Mouse (Mus musculus) E14TG2a.4 (cell line): Measurements from ENCODE around the gene Gm20683.

ENCODE experiments used
- H3K27me3 ChIP-seq: 2 replicates; pipeline ENCODE4 v1.6.1; 2014; ENCODE audit warnings: low read length, control low read depth; ENCODE audit not compliant: insufficient read depth
- H3K36me3 ChIP-seq: 2 replicates; pipeline ENCODE4 v1.6.1; 2014; ENCODE audit warnings: low read length, control low read depth; ENCODE audit not compliant: insufficient read depth
- H3K4me1 ChIP-seq: replicated peaks from 2 replicates; pipeline ENCODE4 v1.6.1; 2014; ENCODE audit warnings: low read depth, low read length, control low read depth
- H3K4me3 ChIP-seq: replicated peaks from 2 replicates; pipeline ENCODE4 v1.5.1; 2014; ENCODE audit warnings: mild to moderate bottlenecking, low read length
- H3K9me3 ChIP-seq: 2 replicates; pipeline ENCODE4 v1.6.1; 2014; ENCODE audit warnings: low read length, control low read depth
- CTCF ChIP-seq: conservative IDR thresholded peaks from 2 replicates; pipeline ENCODE4 v1.5.1; 2014; ENCODE audit warnings: low read length
- NANOG ChIP-seq: IDR thresholded peaks from 2 replicates; pipeline ENCODE4 v1.6.1; 2014; ENCODE audit warnings: borderline replicate concordance, low read length, mixed read lengths
- POU5F1 ChIP-seq: IDR thresholded peaks from 2 replicates; pipeline ENCODE4 v1.6.1; 2014; ENCODE audit warnings: low read length, borderline replicate concordance

Gene Gm20683

DNA sequence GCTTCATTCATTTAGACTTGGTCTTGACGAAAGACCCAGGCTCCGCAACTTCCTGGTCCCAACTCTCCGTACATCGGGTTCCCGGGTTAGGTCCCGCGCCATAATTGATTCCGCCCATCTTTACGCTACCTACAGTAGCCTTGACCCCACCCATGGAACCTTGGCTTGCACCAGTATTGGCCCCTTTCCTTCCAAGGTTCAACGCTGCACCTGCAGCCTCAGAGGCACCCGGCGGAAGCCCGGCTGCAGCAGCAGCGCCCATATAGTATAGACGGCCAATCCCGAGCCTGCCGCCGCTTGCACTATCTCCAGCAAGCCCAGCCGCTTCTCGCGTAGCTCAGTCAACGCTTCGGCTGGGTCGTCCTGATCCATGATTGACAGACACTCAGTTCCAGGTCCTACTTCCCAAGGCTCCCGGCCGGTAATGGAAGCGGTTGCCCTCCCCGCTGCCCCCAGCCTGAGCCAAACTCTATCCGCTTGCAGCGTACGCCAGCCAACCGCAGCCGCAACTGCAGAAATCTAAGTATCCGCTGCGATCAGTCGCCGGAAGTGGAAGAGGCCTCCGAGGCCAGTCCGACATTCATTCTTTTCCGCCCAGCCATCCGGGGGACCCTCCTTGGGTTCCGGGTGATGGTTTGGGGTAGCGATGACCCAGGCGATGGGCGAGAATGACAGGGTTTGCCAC, 49.6 kb downstream of the Gm20683 start:
- peaks cover 43% of the 10 kb centered on the region for H3K36me3 ChIP-seq
- H3K4me3 ChIP-seq, result peak overlapping the region; percentile 91
- peaks cover 14% of the 10 kb centered on the region for H3K27me3 ChIP-seq
- no peaks in the 10 kb centered on the region for H3K9me3 ChIP-seq
- peaks cover 58% of the 10 kb centered on the region for H3K4me1 ChIP-seq
- TF ChIP-seq NANOG (no peak), CTCF (no peak), POU5F1 (no peak)

DNA sequence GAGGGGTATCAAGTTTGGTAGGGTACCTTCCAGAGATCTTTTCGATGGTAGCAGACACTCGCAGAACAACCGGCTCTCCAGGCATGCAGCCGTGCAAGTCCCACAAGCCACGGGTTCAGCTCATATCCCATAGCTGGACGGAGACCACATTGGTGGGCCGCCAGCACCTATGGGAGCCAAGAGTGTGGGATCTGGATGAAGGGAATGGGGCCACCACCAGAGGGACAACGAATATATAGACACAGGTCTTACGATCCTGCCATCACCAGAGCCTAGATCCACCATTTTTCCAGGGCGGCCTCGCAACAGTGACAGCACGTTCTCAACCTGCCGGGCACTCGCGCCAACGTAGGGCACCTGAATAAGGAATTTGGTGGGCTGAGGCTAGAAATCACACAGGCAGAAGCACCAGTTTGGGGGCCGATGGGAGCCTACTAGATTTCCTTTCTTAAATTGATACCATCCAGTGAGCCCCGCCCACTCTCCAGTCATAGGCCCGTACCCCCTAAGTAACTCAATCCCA, 50.2 kb downstream of the Gm20683 start:
- Histone ChIP-seq H3K4me3 (peak overlapping the region; percentile 91), H3K4me1 (peaks cover 58% of the 10 kb centered on the region), H3K36me3 (peaks cover 43% of the 10 kb centered on the region), H3K9me3 (no peaks in the 10 kb centered on the region), H3K27me3 (peaks cover 13% of the 10 kb centered on the region)
- TF ChIP-seq NANOG, result no peak
- TF ChIP-seq CTCF, result no peak
- no peak for TF ChIP-seq POU5F1

DNA sequence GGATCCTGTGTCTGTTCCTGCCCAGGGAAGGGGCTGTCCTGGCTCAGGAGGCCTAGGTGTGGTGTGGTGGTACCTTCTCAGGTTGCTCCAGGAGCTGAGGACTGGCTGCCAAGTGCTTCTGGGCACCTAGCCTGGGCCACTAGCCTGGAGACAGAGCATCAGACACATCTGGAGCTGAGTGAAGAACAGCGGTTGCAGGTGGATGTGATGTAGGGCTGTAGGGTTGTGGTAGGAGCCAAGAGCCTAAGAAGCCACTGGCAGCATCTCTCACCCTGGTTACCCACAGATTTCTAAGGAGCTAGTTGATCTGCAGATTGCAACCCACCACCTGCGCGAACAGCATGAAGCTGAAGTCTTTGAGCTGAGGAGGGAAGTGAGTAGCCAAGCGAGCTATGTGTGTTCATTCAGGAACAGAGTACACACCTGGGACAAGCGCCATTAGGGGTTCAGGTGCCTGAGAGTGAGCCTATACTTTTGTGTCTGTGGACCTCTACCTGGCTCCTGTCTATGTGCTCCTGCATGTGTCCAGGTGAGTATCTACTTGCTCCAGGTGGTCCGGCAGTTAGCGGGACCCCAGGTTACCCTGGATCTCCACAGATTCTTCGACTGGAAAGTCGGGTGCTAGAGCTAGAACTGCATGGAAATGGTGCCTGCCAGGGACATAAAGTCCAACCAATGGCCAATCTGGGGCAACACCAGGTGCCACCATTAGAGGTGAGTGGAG, 54.6 kb downstream of the Gm20683 start:
- TF ChIP-seq POU5F1 (no peak), CTCF (no peak), NANOG (no peak)
- H3K9me3 ChIP-seq, result no peaks in the 10 kb centered on the region
- H3K27me3 ChIP-seq, result no peaks in the 10 kb centered on the region
- H3K36me3 ChIP-seq, result peaks cover 58% of the 10 kb centered on the region
- peaks cover 37% of the 10 kb centered on the region for H3K4me1 ChIP-seq
- H3K4me3 ChIP-seq, result no peak overlapping the region

DNA sequence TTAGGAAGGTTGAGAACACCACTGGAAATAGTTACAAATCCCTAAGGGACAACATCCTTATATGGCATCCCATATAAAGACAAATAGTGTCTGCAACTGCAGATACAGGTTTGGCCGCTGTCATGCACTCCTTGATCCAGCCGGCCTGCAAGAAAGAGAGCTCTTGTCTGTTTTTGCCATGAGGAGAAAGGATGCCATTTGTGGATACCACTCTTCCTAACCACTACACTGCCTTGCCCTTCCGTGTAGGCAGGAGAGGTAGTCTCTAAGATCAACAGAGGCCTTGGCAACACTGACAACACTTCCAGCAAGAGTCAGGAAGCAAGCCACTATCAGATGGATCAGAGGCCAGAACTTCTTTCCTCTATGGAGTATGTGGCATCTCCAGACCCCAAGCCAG, 55.3 kb downstream of the Gm20683 start, which contains the start of gene Ccdc78:
Ccdc78 (plus strand) TSS at position 301 of the 400 bp plus-strand sequence.
- H3K27me3 ChIP-seq, result no peaks in the 10 kb centered on the region
- H3K4me3 ChIP-seq, result peak within 1 kb of the TSS; percentile 88
- H3K9me3 ChIP-seq, result no peaks in the 10 kb centered on the region
- H3K36me3 ChIP-seq, result peaks cover 64% of the 10 kb centered on the region
- TF ChIP-seq NANOG (no peak), CTCF (no peak), POU5F1 (no peak)
- H3K4me1 ChIP-seq, result peaks cover 34% of the 10 kb centered on the region

DNA sequence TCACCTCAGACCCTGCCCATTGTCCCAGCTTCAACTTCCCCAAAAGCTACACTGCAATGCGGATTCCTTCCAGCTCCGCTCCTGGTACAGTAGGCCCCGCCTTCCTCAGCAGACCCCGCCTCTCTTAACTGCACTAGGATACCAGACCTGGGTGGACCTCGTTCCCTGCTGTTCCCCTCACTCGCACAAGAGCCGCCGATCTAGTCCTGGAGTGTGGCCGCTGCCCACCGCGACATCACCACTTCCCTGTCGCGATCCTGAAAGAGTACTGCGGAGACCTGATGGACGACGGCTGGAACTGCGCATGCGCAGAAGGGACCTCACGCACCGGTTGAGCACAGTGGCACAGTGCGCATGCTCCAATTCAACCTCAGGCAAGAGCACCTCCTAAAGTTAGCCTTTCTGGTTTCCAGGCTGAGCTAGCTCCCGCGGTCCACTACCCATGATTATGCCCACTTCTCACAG, 56.2 kb downstream of the Gm20683 start, which contains the start of gene Haghl:
Haghl (minus strand) TSS at position 393 of the 465 bp plus-strand sequence.
- TF ChIP-seq POU5F1 (no peak), CTCF (no peak), NANOG (no peak)
- H3K9me3 ChIP-seq, result no peaks in the 10 kb centered on the region
- H3K4me1 ChIP-seq, result peaks cover 34% of the 10 kb centered on the region
- no peaks in the 10 kb centered on the region for H3K27me3 ChIP-seq
- H3K4me3 ChIP-seq, result peak within 1 kb of the TSS; percentile 88
- peaks cover 69% of the 10 kb centered on the region for H3K36me3 ChIP-seq
